Mouse (Mus musculus) ES-E14 (cell line): ENCODE measurements around the gene Phb. TPM values are rescaled to one million over a fixed set of nuclear protein-coding genes. Genes with fewer than 3 reads are reported as not detected.

ENCODE experiments used
- DNase-seq: peaks from one replicate; pipeline ENCODE4 v3.0.0-alpha.2; 2013; ENCODE audit warnings: low read depth, low spot score
- H3K27ac ChIP-seq: 2 replicates; pipeline ENCODE4 v1.5.1; 2012; ENCODE audit warnings: low read depth, mild to moderate bottlenecking, low read length, moderate library complexity, mixed read lengths; ENCODE audit not compliant: poor library complexity, insufficient read depth, severe bottlenecking
- H3K36me3 ChIP-seq: 2 replicates; pipeline ENCODE4 v1.6.1; 2012; ENCODE audit warnings: mild to moderate bottlenecking, low read length, moderate library complexity, mixed read lengths; ENCODE audit not compliant: control insufficient read depth, poor library complexity, insufficient read depth, severe bottlenecking
- H3K4me1 ChIP-seq, 2 experiments: fragments of 150-350 bp in 1 of 2; sonication (generic) in 1 of 2; 2 replicates each; pipeline ENCODE4 v1.6.1; 2012; ENCODE audit warnings: low read length in 2 of 2, mild to moderate bottlenecking in 1 of 2, mixed read lengths in 1 of 2; ENCODE audit not compliant: control insufficient read depth in 2 of 2, insufficient read depth in 2 of 2, poor library complexity in 1 of 2
- H3K4me3 ChIP-seq, 2 experiments: fragments of 150-350 bp in 1 of 2; sonication (generic) in 1 of 2; 2 replicates each; pipeline ENCODE4 v1.5.1; 2012; ENCODE audit warnings: low read length in 2 of 2, low read depth in 1 of 2, mild to moderate bottlenecking in 1 of 2, mixed read lengths in 1 of 2; ENCODE audit not compliant: insufficient read depth in 1 of 2, poor library complexity in 1 of 2, severe bottlenecking in 1 of 2
- H3K9ac ChIP-seq: 2 replicates; pipeline ENCODE4 v1.6.1; 2012; ENCODE audit warnings: low read depth, mild to moderate bottlenecking, low read length, mixed read lengths; ENCODE audit not compliant: poor library complexity, insufficient read depth, severe bottlenecking
- H3K9me3 ChIP-seq: fragments of 150-350 bp; sonication (generic); 2 replicates; pipeline ENCODE4 v1.6.1; 2012; ENCODE audit warnings: low read depth, mild to moderate bottlenecking, low read length; ENCODE audit not compliant: control insufficient read depth, insufficient read depth
- ZC3H11A ChIP-seq: IDR thresholded peaks from 2 replicates; pipeline ENCODE4 v1.6.1; 2012; ENCODE audit warnings: low read depth, mild to moderate bottlenecking, inconsistent platforms, low read length, borderline replicate concordance
- in situ Hi-C, 2 experiments: fragments of 600-800 bp; cut with MboI; formaldehyde crosslinking; loops; one replicate each; pipeline ENCODE4 v1.15.1; 2025; ENCODE audit warnings: low sequenced_read_pairs in 2 of 2, inconsistent platforms in 1 of 2; ENCODE audit not compliant: unreplicated experiment in 2 of 2
- total RNA-seq: library from RNA; depleted of rRNA; stranded (reverse); fragments of 300-350 nt; gene quantifications from 2 replicates; pipeline ENCODE4 v1.2.3, GENCODE M21; 2012; rRNA removed

Gene Phb
- total RNA-seq, 1 experiment, result 693 TPM

DNA sequence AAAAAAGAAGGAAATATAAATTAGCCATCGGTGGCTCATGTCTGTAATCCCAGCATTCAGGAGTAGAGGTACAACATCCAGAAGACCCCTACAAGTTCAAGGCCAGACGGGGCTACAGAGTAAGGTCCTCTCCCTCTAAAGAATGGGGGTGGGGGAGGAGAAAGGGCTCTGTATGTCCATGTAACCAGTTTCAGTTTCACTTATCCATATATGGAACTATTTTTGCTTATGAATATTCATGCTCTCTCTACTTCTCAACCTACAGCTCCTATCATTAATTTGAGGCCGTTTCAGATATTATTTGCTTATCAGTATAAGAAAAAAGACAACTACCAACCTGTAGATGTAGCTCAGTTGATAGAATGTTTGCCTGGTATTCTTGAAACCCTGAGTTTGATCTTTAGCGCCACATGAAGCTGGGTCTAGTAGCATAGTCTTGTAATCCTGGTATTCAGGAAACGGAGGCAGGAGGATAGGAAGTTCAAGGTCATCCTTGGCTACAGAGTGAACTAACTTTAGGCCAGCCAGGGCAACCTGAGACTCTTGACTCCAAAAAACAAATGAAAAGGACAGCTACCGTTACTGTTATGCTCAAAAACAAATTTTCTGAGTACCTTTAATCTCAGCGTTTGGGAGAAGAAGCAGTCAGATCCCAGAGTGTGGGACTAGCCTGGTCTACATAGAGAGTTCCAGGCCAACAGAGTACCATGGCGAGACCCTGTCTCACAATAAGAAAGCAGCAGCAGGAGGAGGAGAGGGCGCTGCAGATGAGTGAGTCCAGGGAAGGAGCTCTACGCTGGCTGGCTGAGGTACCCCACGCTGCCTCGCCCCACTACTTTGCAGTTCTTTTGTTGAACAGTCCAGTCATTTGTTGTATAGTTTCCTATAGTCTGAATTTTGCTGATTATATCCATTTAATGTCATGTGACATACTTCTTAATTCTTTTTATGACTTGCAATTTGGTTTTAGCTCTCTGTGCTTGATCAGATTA, 62.5 kb downstream of the Phb start:
- Histone ChIP-seq H3K4me1 (peaks cover 5% of the 10 kb centered on the region in 2 experiments; a peak in 3 of 4 replicates), H3K36me3 (no peaks in the 10 kb centered on the region), H3K9ac (no peak overlapping the region), H3K27ac (no peak overlapping the region), H3K9me3 (no peaks in the 10 kb centered on the region), H3K4me3 (no peak overlapping the region)
- DNase-seq, result no peak
- in situ Hi-C loops, result no loop called here
- no peak for TF ChIP-seq ZC3H11A

Other genes starting within 250 kb of the Phb start
- gene Nxph3, start 152.4 kb upstream of the Phb start, total RNA-seq, result 2.4 and 5.5 TPM in 2 replicates
- gene Ngfr, start 79.2 kb upstream of the Phb start, total RNA-seq, result 19.9 and 26.1 TPM in 2 replicates
- gene Zfp652, start 45.7 kb downstream of the Phb start, total RNA-seq, result 26.9 and 47.0 TPM in 2 replicates
- 1.5 and 3.0 TPM in 2 replicates for gene B130006D01Rik, start 56.6 kb downstream of the Phb start, total RNA-seq
- gene Phospho1, start 157.5 kb downstream of the Phb start, total RNA-seq, result 1.8 and 2.6 TPM in 2 replicates
- 9.0 and 9.2 TPM in 2 replicates for gene Gngt2, start 170.3 kb downstream of the Phb start, total RNA-seq
- 1.3 and 1.8 TPM in 2 replicates for gene Abi3, start 175.5 kb downstream of the Phb start, total RNA-seq
- 1.5 and 2.3 TPM in 2 replicates for gene B4galnt2, start 247.9 kb downstream of the Phb start, total RNA-seq